Mouse (Mus musculus) brain, embryonic 14.5 days (tissue): ENCODE results near the gene Jup.

ENCODE experiments used
- CTCF ChIP-seq: fragments of 200-500 bp; IDR thresholded peaks from 2 replicates; pipeline ENCODE4 v1.5.1; 2012; ENCODE audit warnings: inconsistent platforms, mild to moderate bottlenecking, moderate library complexity, borderline replicate concordance; ENCODE audit not compliant: insufficient read depth, insufficient read length; ENCODE audit errors: extremely low read depth
- POLR2A ChIP-seq: fragments of 200-500 bp; IDR thresholded peaks from 2 replicates; pipeline ENCODE4 v1.6.1; 2012; ENCODE audit warnings: mild to moderate bottlenecking, inconsistent platforms, borderline replicate concordance; ENCODE audit not compliant: poor library complexity, insufficient read depth, insufficient read length, severe bottlenecking; ENCODE audit errors: extremely low read depth

GRCm38 (mm10) chr11:100400842-100401241 lies 3.3 kb upstream of the Jup start:
- TF ChIP-seq CTCF (no peak), POLR2A (no peak)
